Mouse (Mus musculus) thymus, postnatal 25 days (tissue): ENCODE measurements around the gene Cideb.
A peak's percentile ranks its signal among the peaks of the same experiment; 100 is the strongest.

Experiments
- DNase-seq: peaks from one replicate; pipeline ENCODE4 v3.0.0; 2022

Gene Cideb

DNA sequence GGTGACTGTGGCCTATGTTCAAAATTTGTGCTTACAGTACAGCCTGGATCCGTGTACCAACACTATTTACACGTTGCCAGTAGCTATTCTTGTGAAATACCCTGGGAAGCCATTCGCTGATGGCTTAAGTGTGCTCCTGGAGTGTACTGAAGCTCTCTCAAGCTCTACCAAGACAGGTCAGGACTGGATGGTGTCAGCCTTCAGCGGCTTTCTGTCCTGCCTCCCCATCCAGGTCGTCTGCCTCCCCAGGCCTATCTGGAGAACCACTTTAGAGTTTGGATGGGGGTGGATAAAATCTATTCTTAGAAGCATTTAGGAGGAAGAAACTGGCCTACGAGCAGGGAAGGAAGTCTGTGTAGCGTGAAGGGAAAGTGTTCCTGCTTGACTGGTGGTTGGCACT is 4.9 kb upstream of the Cideb start:
- DNase-seq = no peak

GRCm38 (mm10) chr14:55762001-55762821 is 4.0 kb upstream of the Cideb start:
- peak; percentile 26 for DNase-seq

GRCm38 (mm10) chr14:55761163-55761562 is 2.9 kb upstream of the Cideb start, which contains the start of gene Ltb4r2:
TSS of gene Ltb4r2 (plus strand) at chr14:55761428.
- DNase-seq = no peak

GRCm38 (mm10) chr14:55760156-55760555 is 1.9 kb upstream of the Cideb start:
- peak; percentile 86 for DNase-seq

GRCm38 (mm10) chr14:55757566-55757965 is 692 bp downstream of the Cideb start:
- DNase-seq = no peak

DNA sequence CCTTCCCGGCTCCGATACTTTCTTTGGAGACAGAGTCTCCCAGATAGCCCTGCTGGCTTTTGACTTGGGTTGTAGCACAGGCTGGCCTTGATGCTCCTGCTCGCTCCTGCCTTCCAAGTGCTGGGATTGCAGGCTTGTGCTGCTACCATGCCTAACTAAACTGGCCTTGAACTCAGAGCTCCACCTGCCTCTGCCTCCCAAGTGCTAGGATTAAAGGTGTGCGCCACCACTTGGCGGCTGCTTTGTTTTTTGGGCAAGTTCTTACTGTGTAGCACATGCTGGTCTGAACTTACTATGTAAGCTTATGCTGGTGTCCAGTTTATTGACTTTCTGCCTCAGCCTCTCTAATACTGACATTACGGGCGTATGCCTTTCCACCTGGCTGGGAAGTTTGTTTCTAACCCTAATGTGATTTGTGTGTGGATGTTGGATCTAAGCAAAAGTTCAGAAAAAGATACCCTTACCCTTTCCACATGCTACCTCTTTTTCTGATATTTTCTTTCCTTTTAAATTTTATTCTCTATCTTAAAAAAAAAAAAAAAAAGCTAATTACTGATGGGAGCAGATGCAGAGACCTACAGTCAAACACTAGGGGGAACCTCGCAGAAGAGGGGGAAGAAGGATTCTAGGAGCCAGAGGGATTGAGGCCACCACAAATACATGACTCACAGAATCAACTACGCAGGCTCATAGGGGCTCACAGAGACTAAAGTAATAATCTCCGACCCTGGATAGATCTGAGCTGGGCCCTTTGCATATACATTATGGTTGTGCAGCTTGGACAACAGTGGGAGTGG is 11.0 kb downstream of the Cideb start:
- no peak for DNase-seq

GRCm38 (mm10) chr14:55745861-55746237 is 12.4 kb downstream of the Cideb start:
- no peak for DNase-seq

DNA sequence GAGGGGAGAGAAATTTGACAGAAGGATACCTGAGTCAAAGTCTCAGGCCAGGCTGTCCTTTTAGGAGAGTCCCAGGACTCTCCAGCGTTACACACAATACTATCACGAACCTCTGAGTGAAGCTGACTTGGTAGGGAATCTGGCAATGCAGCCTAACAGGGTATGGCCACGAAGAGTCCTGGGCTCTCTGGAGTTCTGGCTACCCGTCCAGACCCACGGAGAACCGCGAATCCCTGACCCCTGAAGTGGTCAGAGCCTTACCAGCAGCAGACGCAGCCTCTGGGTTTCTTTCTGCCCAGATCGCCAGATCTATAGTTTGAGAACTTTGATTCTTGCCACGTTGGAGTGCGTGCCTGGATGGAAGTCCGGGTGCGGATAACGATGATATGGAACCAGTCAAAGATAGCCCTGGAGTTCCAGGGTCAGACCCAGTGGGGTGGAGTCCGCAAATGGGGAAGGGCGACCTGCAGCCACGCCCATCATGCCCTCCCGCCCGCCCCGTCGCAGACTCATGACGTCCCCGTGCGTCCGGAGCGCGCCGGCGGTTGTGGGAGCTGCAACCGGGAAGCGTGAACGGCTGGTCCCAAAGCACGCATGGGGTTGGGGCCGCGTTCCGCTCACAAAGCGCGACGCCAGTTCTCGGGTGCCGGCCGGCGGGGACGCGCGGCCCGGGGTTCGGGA is 12.9 kb downstream of the Cideb start, which contains the start of the genes Dhrs1 and Nop9:
TSS of gene Dhrs1 (minus strand) at position 511 of the 681 bp plus-strand sequence.
TSS of gene Nop9 (plus strand) at position 514 of the 681 bp plus-strand sequence.
- peak; percentile 87 for DNase-seq

DNA sequence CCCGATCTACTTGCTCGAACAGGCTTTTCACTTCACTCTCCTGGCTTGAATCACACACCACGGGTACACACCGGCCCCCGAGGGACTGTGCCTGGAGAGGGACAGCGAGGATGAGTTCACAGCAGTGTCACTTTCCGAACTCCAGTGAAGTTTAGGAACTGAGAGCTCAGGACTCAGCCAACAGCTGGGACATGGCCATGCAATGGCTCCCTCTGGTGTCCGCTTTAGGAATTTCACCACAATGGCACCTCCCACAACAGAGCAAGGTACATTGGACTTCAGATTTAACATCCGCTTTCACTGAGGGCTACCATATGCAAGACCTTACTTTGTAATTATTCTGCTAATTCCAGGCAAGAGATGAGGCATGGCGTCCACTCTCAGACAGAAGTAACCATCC is 14.5 kb downstream of the Cideb start:
- DNase-seq = peak; percentile 90

DNA sequence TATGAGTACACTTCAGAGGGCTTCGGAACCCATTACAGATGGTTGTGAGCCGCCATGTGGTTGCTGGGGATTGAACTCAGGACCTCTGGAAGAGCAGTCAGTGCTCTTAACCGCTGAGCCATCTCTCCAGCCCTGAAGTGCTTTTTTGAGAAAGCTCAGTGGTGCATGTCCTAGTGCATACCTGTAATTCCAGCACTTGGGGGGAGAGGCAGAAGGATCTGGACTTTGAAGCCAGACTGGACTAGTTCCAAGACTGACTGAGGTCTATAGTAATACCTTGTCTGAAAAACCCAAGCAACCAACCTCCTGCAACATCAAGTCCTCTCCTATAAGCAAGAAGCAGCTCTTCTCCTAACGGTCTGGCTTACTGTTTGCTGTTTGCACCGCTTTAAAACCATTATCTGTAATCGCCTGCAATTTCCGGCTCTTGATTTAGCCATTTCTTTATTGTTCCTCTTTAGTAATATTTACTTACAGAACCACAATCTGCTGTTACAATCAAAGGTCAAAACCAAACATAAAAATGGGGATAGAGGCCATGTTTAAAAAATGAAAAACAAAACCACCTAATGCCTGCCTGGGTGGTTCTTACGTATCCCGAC is 21.1 kb downstream of the Cideb start:
- no peak for DNase-seq

GRCm38 (mm10) chr14:55735758-55736157 is 22.5 kb downstream of the Cideb start:
- no peak for DNase-seq

DNA sequence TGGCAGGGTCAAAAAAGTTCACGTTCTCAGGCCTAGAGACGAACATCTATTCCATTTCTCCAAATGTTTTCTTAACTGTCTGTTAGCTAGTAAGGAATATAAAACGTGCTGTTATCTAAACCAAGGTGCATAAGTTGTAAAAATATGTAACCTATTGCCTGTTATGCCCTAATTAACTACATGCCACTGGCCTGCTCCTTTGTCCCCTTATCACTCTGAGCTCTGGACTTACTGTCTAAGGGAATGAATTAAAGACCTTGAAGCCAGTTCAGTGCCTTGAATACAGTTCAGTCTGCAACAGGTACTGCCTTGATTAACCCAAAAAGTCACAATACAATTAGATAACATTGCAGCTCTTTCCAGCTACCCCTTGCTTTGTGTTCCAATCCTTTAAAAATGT is 22.9 kb downstream of the Cideb start:
- no peak for DNase-seq

DNA sequence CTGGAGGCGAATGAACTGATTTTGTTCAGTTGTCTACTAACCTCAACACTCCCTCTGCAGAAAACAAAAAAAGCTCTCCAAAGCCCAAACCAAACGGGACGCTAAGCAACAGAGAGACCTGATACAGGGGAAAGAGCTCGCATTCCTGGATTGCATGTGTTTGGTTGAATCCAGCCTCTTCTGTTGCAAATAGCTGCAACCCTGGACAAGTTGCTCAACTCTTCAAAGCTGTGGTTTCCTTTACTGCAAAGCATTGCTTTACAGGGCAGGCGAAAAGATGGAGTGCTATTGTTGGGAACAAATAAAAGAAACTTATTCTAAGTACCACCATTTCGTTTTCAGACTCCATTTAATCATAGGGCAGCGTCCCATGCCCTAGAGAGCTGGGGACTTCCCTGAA is 23.4 kb downstream of the Cideb start:
- no peak for DNase-seq

- DNase-seq = no peak
Measured at GRCm38 (mm10) chr14:55733889-55734288, 24.4 kb downstream of the Cideb start.

- DNase-seq = no peak
Measured at GRCm38 (mm10) chr14:55730531-55731032, 27.7 kb downstream of the Cideb start.

GRCm38 (mm10) chr14:55730116-55730515 is 28.1 kb downstream of the Cideb start:
- DNase-seq = no peak

GRCm38 (mm10) chr14:55727889-55728685 is 30.2 kb downstream of the Cideb start:
- no peak for DNase-seq

GRCm38 (mm10) chr14:55726261-55726660 is 32.0 kb downstream of the Cideb start:
- no peak for DNase-seq

GRCm38 (mm10) chr14:55724411-55724871 is 33.8 kb downstream of the Cideb start:
- peak; percentile 79 for DNase-seq

DNA sequence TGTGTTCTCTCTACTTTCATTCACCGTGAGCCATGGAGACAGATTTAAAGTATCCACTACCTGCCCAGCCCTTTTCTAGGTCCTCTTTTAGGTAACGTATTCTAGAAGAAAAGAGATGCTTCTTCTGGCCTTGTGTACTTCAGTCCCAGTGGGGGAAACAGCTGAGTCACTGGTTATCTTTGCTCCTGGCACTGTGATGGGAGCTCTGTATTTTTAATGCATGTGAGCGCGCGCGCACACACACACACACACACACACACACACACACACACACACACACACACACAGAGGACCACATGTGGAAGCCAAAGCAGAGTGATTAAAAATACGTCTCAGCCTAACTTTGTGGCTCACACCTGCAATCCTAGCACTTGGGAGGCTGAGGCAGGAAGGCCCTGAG is 34.8 kb downstream of the Cideb start:
- DNase-seq = no peak

GRCm38 (mm10) chr14:55722438-55722945 is 35.8 kb downstream of the Cideb start:
- DNase-seq = no peak
